Mouse (Mus musculus): ENCODE data around the gene Klhdc10.

DNA sequence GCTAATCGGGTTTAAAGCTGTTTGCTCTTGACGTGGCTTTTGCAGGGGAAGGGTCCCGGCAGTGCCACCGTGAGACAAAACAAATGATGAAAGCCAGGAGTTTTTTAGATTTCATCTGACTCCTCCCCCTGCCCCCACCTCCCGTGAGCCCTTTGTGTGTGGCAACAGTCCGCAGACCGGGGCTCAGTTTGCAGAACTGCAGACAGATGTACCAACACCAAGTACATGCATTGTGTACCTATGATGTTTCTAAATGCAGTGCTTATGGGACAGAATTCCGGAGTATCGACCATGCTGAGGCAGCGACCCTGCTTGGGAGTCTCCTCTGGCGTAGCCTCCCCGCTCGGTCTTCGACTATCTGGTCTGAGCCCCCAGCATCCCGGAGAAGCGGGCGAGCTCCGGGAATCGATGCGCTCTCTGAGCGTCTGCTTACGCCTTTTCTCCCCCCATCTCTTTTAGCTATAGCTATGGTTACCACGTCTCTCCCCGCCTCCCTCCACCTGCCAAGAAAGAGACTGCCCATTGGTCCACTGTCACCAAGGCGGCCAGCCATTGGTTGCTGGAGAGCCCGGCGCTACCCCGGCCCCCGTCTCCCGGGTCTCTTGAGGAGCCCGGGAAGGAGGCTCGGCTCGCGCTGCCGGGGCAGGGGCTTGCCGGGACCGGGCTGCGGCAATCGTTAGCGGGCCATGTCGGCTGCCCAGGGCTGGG, at the start of gene Klhdc10:
- TF ChIP-seq CTCF (IDR thresholded peaks at IDR 0.05; ENCODE audit: low read depth, low read length): no peak
- TF ChIP-seq POLR2AphosphoS5 (IDR thresholded peaks at IDR 0.05; ENCODE audit: insufficient replicate concordance, low read depth, low read length): no peak
- TF ChIP-seq TAL1 (conservative IDR thresholded peaks at IDR 0.05; ENCODE audit: low read depth, low read length): no peak
- TF ChIP-seq GATA1 (IDR thresholded peaks at IDR 0.05; ENCODE audit: borderline replicate concordance, low read length): no peak
